Mouse (Mus musculus) megakaryocyte, adult 5-6 weeks (primary cell): ENCODE results near the gene Rpl14. TPM values are rescaled to one million over a fixed set of nuclear protein-coding genes. Genes with fewer than 3 reads are reported as not detected.

Source experiments
- ATAC-seq: 2 replicates; pipeline ENCODE4 v1.8.0; 2016; ENCODE audit warnings: mild to moderate bottlenecking, inconsistent platforms; ENCODE audit not compliant: poor library complexity, severe bottlenecking
- total RNA-seq, 2 experiments: library from RNA; stranded (forward) in 1 of 2; stranded (reverse) in 1 of 2; fragments of 153-499, 151-499 nt in 1 of 2; fragments of 221-1000, 200-1000 nt in 1 of 2; gene quantifications; 2 replicates each; pipeline versions ENCODE4 v1.2.3 to v1.2.4; 2015 to 2017

Rpl14 gene
- total RNA-seq, 2 experiments from 2014 or later: 951 to 1,324 TPM

- peak; percentile 89 for ATAC-seq
Measured at GRCm38 (mm10) chr9:120602839-120603511, 31.7 kb downstream of the Rpl14 start.

DNA sequence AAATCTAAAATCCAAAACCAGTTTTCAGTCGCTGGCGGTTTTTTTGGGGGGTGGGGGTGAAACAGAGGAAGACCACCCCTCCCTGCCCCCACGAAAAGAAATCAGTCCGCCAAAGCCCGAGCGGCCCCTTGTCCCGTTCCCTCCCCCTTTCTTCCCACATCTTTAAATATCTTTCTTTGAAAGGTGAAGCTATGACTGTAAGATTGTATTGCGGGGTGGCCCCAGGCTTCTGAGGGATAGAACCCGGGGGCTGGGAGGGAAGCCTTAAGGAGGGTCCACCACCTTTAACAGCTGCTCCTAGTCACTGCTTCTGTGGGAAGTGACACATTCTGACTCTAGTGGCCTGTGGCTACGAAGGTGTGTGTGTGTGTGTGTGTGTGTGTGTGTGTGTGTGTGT is 32.3 kb downstream of the Rpl14 start:
- ATAC-seq: no peak

- ATAC-seq: no peak
Measured at GRCm38 (mm10) chr9:120603956-120604355, 32.7 kb downstream of the Rpl14 start.

GRCm38 (mm10) chr9:120611055-120611454 is 39.8 kb downstream of the Rpl14 start:
- ATAC-seq: no peak

- no peak for ATAC-seq
Measured at GRCm38 (mm10) chr9:120614059-120614458, 42.8 kb downstream of the Rpl14 start.

DNA sequence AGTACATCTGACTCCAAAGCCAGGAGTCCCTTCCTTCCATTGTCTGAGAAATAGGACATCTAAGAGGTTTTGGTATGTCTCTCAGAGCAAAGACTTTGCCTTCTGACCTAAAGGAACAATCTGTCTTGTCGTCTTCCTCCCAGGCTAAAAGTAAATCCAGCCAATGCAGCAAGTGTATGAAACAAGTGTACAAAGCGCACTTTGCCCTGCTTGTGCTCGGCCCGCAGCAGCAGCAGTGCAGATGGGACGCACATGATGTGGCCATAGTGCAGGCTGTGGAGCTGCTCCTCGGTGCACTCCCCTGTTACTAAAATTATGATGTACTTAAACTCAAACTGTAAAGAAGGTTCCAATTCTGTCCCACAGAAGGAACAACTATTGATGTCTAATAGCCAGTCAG is 46.9 kb downstream of the Rpl14 start:
- ATAC-seq: no peak

GRCm38 (mm10) chr9:120619347-120619708 is 48.1 kb downstream of the Rpl14 start:
- no peak for ATAC-seq

GRCm38 (mm10) chr9:120619709-120620408 is 48.6 kb downstream of the Rpl14 start:
- no peak for ATAC-seq

- no peak for ATAC-seq
Measured at GRCm38 (mm10) chr9:120620409-120620745, 49.1 kb downstream of the Rpl14 start.

Other genes starting within 250 kb of the Rpl14 start
- gene Eif1b, start 79.2 kb upstream of the Rpl14 start, total RNA-seq (2015): 54.6 and 68.3 TPM in 2 replicates
- 80.3 and 107 TPM in 2 replicates for gene Eif1b, start 79.2 kb upstream of the Rpl14 start, total RNA-seq (2017)
- 0.11 and 0.21 TPM in 2 replicates for gene Entpd3, start 31.6 kb upstream of the Rpl14 start, total RNA-seq (2015)
- 0.04 TPM in 1 of 2 replicates, not detected in the other for gene Entpd3, start 31.6 kb upstream of the Rpl14 start, total RNA-seq (2017)